Mouse (Mus musculus): ENCODE results near the gene Myo9a. TPM values are rescaled to one million over a fixed set of nuclear protein-coding genes. Genes with fewer than 3 reads are reported as not detected.
A peak's percentile ranks its signal among the peaks of the same experiment; 100 is the strongest.

The Myo9a gene
- total RNA-seq, 1 experiment = 17.0 TPM

GRCm38 (mm10) chr9:59748387-59748786, 2.3 kb upstream of the Myo9a start:
- TF ChIP-seq ZC3H11A (IDR thresholded peaks at IDR 0.05; ENCODE audit: borderline replicate concordance, low read depth, low read length) = no peak
- TF ChIP-seq ZNF384 (IDR thresholded peaks at IDR 0.05; ENCODE audit: low read depth, low read length) = no peak
- no peak for TF ChIP-seq CHD2 (IDR thresholded peaks at IDR 0.05; ENCODE audit: low read depth, low read length)
- TF ChIP-seq MAFK (IDR thresholded peaks at IDR 0.05; ENCODE audit: insufficient read depth, low read depth, low read length) = no peak
- no peak for TF ChIP-seq HCFC1 (IDR thresholded peaks at IDR 0.05; ENCODE audit: borderline replicate concordance, insufficient read depth, low read length)
- Histone ChIP-seq H3K27ac (ENCODE audit: insufficient read depth, low read depth, low read length, poor library complexity, severe bottlenecking) (no peak overlapping the region), H3K4me3 (ENCODE audit: insufficient read depth in 1 of 2, low read depth in 1 of 2, low read length in 2 of 2, poor library complexity in 1 of 2, severe bottlenecking in 1 of 2) (peak overlapping the region in 1 of 2 experiments; percentile 97; a peak in 1 of 4 replicates), H3K36me3 (ENCODE audit: control insufficient read depth, insufficient read depth, low read length, poor library complexity, severe bottlenecking) (no peaks in the 10 kb centered on the region), H3K4me1 (ENCODE audit: control insufficient read depth in 2 of 2, insufficient read depth in 2 of 2, low read length in 2 of 2, poor library complexity in 1 of 2) (peaks cover 2 to 4% of the 10 kb centered on the region in 2 experiments; a peak in 2 of 4 replicates), H3K9me3 (ENCODE audit: control insufficient read depth, insufficient read depth, low read depth, low read length) (no peaks in the 10 kb centered on the region), H3K9ac (ENCODE audit: insufficient read depth, low read depth, low read length, poor library complexity, severe bottlenecking) (no peak overlapping the region)
- no peak for DNase-seq (ENCODE audit: low read depth, low spot score)
- in situ Hi-C loops (cut with MboI; ENCODE audit: low sequenced_read_pairs in 2 of 2, unreplicated experiment in 2 of 2) = no loop called here

DNA sequence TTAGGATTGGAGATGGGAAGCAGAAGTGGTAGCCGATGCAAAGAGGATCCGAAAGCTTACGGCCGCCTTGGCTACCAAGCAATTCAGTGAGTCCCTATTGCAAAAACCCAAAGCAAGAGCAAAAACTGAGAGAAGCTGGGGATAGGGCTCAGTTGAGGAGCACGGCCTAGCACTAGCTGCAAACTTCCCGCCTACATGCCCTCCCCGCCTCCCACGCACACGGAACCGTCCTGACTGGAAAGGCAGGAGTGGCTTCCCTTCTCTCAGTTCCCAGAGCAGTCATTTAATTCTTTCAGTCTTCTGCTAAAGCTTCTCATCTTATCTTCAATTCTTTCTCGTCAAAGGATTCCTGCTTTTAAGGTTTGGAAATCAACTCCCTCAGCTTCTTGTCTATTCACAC, 1.7 kb upstream of the Myo9a start:
- Histone ChIP-seq H3K9me3 (ENCODE audit: control insufficient read depth, insufficient read depth, low read depth, low read length) (no peaks in the 10 kb centered on the region), H3K9ac (ENCODE audit: insufficient read depth, low read depth, low read length, poor library complexity, severe bottlenecking) (no peak overlapping the region; the same call in 1 of the 2 replicates), H3K4me3 (ENCODE audit: insufficient read depth in 1 of 2, low read depth in 1 of 2, low read length in 2 of 2, poor library complexity in 1 of 2, severe bottlenecking in 1 of 2) (peak overlapping the region in 1 of 2 experiments; percentile 97; a peak in 2 of 4 replicates), H3K36me3 (ENCODE audit: control insufficient read depth, insufficient read depth, low read length, poor library complexity, severe bottlenecking) (no peaks in the 10 kb centered on the region), H3K27ac (ENCODE audit: insufficient read depth, low read depth, low read length, poor library complexity, severe bottlenecking) (peak overlapping the region; percentile 1; the same call in 1 of the 2 replicates), H3K4me1 (ENCODE audit: control insufficient read depth in 2 of 2, insufficient read depth in 2 of 2, low read length in 2 of 2, poor library complexity in 1 of 2) (peaks cover 2 to 4% of the 10 kb centered on the region in 2 experiments; a peak in 2 of 4 replicates)
- TF ChIP-seq ZC3H11A (IDR thresholded peaks at IDR 0.05; ENCODE audit: borderline replicate concordance, low read depth, low read length) = no peak
- TF ChIP-seq CHD2 (IDR thresholded peaks at IDR 0.05; ENCODE audit: low read depth, low read length) = no peak
- no peak for TF ChIP-seq HCFC1 (IDR thresholded peaks at IDR 0.05; ENCODE audit: borderline replicate concordance, insufficient read depth, low read length)
- no peak for TF ChIP-seq MAFK (IDR thresholded peaks at IDR 0.05; ENCODE audit: insufficient read depth, low read depth, low read length)
- TF ChIP-seq ZNF384 (IDR thresholded peaks at IDR 0.05; ENCODE audit: low read depth, low read length) = no peak
- no peak for DNase-seq (ENCODE audit: low read depth, low spot score)
- in situ Hi-C loops (cut with MboI; ENCODE audit: low sequenced_read_pairs in 2 of 2, unreplicated experiment in 2 of 2) = no loop called here

DNA sequence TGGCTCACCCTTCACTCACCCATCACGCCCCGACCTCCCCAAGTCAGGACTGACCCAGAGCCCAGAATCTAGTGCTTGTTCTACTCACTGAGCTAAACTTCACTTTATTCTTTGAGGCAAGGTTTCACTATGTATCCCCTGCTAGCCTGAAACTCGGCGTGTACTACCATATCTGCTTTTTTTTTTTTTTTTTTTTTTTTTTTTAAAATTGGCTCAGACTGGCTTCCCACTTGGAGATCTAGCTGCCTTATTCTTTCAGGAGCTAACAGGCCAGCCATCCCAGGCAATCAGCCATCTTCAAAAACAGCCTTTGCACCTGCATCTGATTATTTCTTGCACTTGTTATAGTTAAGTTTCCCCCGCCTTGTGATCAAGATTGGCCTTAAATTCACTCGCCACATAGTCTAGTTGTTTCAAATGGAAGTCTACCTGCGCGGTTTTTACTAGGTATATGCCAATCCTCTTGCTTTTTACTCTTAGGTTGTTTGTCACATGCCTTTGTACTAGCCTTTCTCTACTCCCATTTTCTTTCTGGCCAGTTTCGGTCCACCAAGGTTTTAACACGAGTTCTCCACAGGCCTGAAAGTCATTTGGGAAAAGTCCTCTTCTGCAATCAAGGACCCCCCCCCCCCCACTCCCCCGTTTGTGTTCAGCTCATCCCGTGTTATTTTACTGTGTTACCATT, 973 bp upstream of the Myo9a start:
- Histone ChIP-seq H3K9ac (ENCODE audit: insufficient read depth, low read depth, low read length, poor library complexity, severe bottlenecking) (peak overlapping the region; percentile 91), H3K9me3 (ENCODE audit: control insufficient read depth, insufficient read depth, low read depth, low read length) (no peaks in the 10 kb centered on the region), H3K36me3 (ENCODE audit: control insufficient read depth, insufficient read depth, low read length, poor library complexity, severe bottlenecking) (no peaks in the 10 kb centered on the region), H3K4me3 (ENCODE audit: insufficient read depth in 1 of 2, low read depth in 1 of 2, low read length in 2 of 2, poor library complexity in 1 of 2, severe bottlenecking in 1 of 2) (peak overlapping the region; percentile 93 to 97), H3K27ac (ENCODE audit: insufficient read depth, low read depth, low read length, poor library complexity, severe bottlenecking) (peak overlapping the region; percentile 90; the same call in 1 of the 2 replicates), H3K4me1 (ENCODE audit: control insufficient read depth in 2 of 2, insufficient read depth in 2 of 2, low read length in 2 of 2, poor library complexity in 1 of 2) (peaks cover 2 to 4% of the 10 kb centered on the region in 2 experiments; a peak in 2 of 4 replicates)
- TF ChIP-seq ZNF384 (IDR thresholded peaks at IDR 0.05; ENCODE audit: low read depth, low read length) = peak; percentile 62; the same call in 1 of the 2 replicates
- TF ChIP-seq MAFK (IDR thresholded peaks at IDR 0.05; ENCODE audit: insufficient read depth, low read depth, low read length) = no peak
- in situ Hi-C loops (cut with MboI; ENCODE audit: low sequenced_read_pairs in 2 of 2, unreplicated experiment in 2 of 2) = no loop called here
- no peak for DNase-seq (ENCODE audit: low read depth, low spot score)

- Histone ChIP-seq H3K9me3 (ENCODE audit: control insufficient read depth, insufficient read depth, low read depth, low read length) (no peaks in the 10 kb centered on the region), H3K27ac (ENCODE audit: insufficient read depth, low read depth, low read length, poor library complexity, severe bottlenecking) (peak overlapping the region; percentile 79), H3K9ac (ENCODE audit: insufficient read depth, low read depth, low read length, poor library complexity, severe bottlenecking) (peak overlapping the region; percentile 91), H3K4me1 (ENCODE audit: control insufficient read depth in 2 of 2, insufficient read depth in 2 of 2, low read length in 2 of 2, poor library complexity in 1 of 2) (peaks cover 2 to 4% of the 10 kb centered on the region in 2 experiments; a peak in 2 of 4 replicates), H3K4me3 (ENCODE audit: insufficient read depth in 1 of 2, low read depth in 1 of 2, low read length in 2 of 2, poor library complexity in 1 of 2, severe bottlenecking in 1 of 2) (peak overlapping the region; percentile 90 to 92), H3K36me3 (ENCODE audit: control insufficient read depth, insufficient read depth, low read length, poor library complexity, severe bottlenecking) (no peaks in the 10 kb centered on the region)
- peak; percentile 62 for DNase-seq (ENCODE audit: low read depth, low spot score)
- in situ Hi-C loops (cut with MboI; ENCODE audit: low sequenced_read_pairs in 2 of 2, unreplicated experiment in 2 of 2) = no loop called here
- TF ChIP-seq MAFK (IDR thresholded peaks at IDR 0.05; ENCODE audit: insufficient read depth, low read depth, low read length) (no peak), HCFC1 (IDR thresholded peaks at IDR 0.05; ENCODE audit: borderline replicate concordance, insufficient read depth, low read length) (no peak), ZC3H11A (IDR thresholded peaks at IDR 0.05; ENCODE audit: borderline replicate concordance, low read depth, low read length) (no peak), ZNF384 (IDR thresholded peaks at IDR 0.05; ENCODE audit: low read depth, low read length) (no peak), CHD2 (IDR thresholded peaks at IDR 0.05; ENCODE audit: low read depth, low read length) (no peak)
Observed at GRCm38 (mm10) chr9:59751066-59751581, 428 bp downstream of the Myo9a start.
